Mouse (Mus musculus): ENCODE data around the gene Cgnl1.

- no peak for TF ChIP-seq CTCF (IDR thresholded peaks at IDR 0.05; ENCODE audit: low read depth, low read length)
- no peak for TF ChIP-seq POLR2A (IDR thresholded peaks at IDR 0.05; ENCODE audit: extremely low read depth, insufficient read depth, low read length)
Observed at GRCm38 (mm10) chr9:71674476-71674875, 96.9 kb downstream of the Cgnl1 start.
